Mouse (Mus musculus) T-helper 17 cell (primary cell): ENCODE measurements around the gene Knop1.

Experiments
- in situ Hi-C, 2 experiments: fragments of 300-600 bp; cut with MboI, MseI; formaldehyde crosslinking; loops; 1 replicate in 1 of 2; 2 replicates in 1 of 2; pipeline ENCODE4 v1.15.1; 2025; ENCODE audit warnings: high pct_unique_total_duplicates in 2 of 2

Knop1 gene

DNA sequence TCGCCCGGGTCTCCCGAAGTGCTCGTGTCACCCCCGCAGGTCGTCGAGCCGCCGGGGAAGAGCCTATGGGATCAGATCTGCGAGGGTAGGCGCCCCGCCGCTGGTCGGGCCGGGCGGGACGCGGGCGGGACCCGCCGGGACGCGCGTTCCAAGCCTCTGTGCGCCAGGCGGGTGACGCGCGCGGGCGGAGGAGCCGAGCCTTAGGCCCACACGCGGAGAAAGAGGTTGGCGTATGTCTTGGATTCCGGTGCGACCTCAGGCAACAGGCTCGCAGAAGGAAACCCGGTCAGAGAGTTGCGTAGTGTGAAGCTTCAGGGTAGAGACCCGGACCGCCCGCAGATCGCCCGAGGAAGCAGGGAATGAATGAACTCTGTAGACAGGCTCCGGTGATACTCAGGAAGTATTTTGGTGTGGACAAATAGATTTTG lies at the start of gene Knop1:
Knop1 (minus strand) TSS at position 378 of the 428 bp plus-strand sequence.
- in situ Hi-C loops: loop anchor here in 1 of 2 experiments (5.0 to 10.0 kb wide), 3 partner anchors 136 to 321 kb away; partner anchors contain the start of genes Ccp110 and Coq7

DNA sequence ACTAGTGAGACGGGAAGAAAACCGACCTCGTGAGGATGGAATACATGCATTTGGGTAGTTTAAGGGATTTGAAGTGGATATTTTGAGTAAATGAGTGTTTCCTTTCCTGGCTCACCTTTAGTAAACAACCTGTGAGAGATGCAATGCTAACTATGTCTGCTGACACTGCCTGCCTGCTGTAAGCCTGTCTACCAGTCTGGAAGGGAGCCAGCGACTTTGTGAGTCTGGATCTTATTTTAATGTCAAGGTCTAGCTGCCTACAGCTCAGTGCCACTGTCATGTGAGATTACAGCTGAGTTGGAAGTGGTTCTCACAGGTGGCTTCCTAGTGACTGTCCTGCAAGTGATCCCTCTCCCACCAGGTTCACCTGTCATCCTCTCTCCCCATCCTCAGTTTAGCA lies 48.5 kb upstream of the Knop1 start:
- in situ Hi-C loops: no loop called here

DNA sequence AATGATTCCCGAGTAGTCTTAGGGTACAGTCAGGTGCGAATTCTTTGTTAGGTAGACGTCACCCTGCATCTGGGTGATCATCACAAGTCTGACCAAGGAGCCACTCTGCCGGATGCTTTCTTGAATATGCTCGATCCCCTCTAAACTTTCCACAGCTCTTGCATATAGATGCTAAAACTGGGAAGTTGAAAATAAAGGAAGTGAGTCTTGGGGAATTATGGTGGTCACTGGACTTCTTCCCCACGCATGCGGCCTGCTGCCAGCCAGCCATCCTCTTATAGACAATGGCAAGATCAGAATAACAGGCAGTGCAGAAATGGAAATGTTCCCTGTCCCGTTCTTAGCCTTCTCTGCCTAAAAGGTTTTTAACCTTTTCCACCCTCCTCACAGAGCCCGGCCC lies 47.8 kb upstream of the Knop1 start:
- in situ Hi-C loops: no loop called here

DNA sequence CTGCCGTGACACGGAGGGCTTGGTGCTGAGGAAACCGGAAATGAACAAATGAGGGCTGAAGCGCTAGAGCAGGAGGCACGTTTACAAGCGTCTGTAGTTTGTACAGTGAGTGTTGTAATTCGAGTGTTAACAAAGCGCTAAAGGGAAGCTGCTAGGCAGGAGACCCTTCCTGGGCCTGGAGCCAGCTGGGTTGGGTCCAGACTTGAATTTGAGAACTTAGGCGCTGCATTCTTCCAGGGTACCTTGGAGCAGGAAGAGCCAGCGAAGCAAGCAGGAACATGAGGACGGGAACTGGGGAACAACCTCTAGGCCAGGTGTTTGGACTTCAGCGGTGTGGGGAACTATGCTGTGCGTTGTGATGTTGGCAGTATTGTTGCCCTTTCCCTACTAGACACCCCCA lies 46.9 kb upstream of the Knop1 start:
- in situ Hi-C loops: no loop called here

DNA sequence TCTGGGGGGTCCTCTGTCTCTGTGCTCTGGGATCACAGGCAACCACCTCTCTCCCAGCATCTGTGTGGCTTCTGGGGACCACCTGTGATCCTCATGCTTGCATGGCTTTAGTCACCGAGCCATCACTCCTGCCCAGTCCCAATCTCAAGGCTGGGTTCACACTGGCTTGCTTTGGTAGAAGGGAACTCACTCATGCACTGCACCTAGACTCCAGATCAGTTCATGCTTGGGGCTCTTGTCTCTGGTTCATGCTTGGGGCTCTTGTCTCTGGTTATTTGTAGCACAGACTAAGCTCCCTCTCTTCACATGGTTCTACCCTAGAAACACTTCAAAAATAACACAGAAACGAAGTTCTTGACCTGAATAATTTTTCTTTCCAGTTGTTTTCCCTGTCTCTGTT lies 44.0 kb upstream of the Knop1 start:
- in situ Hi-C loops: no loop called here

DNA sequence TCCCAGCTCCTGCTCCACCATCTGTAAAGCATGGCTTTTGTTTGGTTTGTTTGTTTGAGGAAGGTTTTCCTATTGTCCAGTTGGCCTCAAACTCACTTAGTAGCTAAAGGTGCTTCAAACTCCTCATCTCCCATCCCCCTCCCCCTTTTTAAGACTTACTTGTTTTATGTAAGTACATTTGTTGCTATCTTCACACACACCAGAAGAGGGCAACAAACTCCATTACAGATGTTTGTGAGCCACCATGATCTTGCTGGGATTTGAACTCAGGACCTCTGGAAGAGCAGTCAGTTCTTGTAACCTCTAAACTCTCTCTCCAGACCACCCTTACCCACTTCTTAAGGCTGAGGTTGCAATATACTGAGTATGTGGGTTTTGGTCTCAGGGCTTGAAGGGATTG lies 42.0 kb upstream of the Knop1 start:
- in situ Hi-C loops: no loop called here

DNA sequence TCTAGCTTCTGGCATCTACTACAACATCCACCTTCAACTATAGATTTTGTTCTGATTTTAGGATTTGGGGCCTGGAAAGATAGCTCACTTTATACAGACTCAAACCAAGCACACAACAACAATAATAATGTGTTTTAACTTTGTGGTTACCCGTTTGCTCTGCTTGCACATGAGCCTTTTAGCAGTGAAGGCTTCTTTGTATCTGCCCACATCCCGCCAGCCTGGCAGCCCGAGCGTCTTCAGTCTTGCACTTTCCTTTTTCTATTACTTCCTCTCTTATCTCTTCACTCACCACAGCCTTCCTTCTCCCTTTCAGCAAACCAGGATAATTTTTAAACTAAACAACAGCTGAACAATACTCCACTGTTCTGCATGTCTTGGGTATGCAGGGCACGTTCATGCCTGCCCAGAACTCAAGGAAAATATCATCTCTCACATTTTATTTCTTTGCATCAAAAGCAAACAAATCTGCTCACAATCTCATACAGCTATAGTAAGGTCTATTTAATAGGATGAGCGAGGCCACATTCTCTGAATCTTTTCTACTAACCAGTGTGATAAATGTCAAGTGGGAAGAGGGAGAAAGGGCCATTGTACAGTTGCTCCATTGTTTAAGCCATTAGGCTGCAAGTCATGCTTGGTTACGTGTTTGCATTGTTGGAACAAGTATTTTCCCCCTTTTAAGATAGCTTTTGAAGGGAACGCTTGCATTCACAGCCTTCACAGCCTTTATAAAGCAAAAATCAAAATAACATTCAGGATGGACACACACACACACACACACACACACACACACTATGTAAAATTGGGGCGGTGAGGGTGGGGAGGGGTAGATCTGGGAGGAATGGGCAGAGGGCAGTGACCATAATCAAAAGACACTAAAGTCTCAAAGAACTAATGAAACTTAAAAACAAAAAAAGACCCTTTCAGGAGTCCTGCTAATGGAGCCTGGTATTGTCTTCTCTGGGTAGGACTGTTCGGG lies 39.7 kb upstream of the Knop1 start:
- in situ Hi-C loops: no loop called here

DNA sequence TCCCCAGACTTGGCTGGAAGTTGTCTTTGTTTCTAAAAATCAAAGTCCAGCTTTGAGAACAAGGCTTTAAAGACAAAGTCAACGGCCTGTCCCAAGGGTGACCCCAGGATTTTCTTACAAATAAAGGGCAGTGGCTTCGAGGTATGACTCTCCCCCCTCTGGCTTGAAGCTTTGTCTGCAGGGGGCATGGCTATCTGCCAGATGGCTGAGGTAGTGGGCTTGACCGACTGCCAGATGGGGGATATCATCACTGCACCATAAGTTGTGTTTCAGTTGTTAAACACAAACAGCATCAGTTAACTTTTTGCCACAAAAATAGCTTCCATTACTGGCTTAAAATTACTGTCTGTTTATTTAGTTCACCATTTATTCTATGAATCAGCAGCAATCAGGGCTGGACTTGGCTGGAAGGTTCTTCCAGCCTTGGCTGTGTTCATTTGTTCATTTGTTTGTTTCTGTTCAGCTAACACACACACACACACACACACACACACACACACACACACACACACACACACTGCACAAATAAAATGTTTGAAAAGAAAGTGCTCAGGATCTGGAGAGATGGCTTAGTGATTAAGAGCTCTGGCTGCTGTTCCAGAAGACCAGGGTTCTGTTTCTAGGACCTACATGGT lies 33.1 kb upstream of the Knop1 start:
- in situ Hi-C loops: loop anchor here in 1 of 2 experiments (10.0 kb wide), 1 partner anchor 1426 kb away; no protein-coding TSS in a partner anchor

DNA sequence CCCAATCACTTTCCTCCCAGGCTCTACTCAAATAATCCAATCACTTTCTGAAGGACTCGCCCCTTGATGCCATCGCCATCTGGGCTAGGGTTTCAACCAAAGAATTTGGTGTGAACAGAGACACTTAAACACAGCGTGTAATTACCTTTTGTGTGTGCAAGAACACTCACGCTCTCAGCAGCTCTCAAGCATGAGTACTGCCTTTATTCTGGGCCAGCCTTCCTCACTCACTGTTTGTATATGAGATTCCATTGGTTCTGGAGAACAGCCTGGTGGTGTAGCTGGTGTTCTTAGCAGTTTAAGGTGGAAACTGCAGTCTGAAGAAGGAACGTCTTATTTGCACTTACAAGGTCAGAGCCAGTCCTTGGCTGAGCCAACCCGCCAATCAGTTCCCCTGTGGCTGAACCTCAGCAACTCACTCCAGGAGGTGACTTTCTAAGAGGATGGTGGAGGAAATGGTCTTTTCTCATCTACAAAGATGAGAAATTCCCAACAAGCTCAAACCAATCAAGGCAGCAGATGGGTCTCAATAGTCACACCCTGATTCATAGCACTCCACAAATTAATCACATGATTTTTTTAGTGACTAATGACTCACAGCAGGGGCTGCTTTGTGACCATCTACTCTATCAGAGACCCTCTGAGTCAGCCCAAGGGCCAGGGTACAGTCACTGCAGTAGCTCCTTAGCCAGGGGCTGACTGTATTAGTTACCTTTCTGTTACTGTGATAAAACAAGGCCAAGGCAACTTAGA lies 31.4 kb upstream of the Knop1 start:
- in situ Hi-C loops: loop anchor here in 1 of 2 experiments (10.0 kb wide), 1 partner anchor 1427 kb away; no protein-coding TSS in a partner anchor

DNA sequence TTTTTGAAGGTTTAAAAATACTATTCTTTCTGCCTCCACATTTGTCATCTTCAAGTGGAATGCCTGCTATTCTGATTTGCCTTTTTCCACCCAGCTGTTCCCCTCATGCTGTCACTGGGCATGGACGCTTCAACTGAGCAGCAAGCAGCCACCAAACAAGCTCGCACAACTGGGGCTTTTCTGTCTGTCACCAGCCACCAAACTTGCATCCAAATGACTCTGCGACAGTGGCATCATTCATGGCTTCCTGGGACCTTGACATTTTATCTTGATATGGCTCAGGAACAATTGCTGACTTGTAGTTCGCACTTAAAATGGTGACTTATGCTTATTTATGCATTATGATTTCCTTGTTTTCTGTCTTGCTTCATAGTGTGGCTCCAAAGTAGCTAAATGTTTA lies 28.9 kb upstream of the Knop1 start:
- in situ Hi-C loops: loop anchor here in 1 of 2 experiments (10.0 kb wide), 1 partner anchor 1430 kb away; no protein-coding TSS in a partner anchor

DNA sequence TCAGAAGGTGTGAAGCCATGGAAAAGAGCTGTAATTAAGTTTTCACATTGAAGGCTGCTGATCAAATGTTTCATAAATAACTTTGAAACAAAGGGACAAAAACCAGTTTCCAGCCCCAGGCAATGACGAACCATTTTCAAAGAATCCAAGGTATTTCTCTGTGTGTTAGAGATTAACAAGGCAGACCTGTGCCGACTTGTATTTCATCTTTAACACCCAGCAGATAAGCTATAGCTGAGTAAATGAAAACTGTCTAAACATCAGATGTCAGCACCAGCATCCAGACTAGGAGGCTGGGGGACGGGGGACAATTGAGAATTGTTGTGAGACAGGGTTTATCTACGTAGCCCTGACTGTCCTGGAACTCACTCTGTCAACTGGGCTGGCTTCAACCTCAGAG lies 27.9 kb upstream of the Knop1 start:
- in situ Hi-C loops: loop anchor here in 1 of 2 experiments (10.0 kb wide), 1 partner anchor 1431 kb away; no protein-coding TSS in a partner anchor

DNA sequence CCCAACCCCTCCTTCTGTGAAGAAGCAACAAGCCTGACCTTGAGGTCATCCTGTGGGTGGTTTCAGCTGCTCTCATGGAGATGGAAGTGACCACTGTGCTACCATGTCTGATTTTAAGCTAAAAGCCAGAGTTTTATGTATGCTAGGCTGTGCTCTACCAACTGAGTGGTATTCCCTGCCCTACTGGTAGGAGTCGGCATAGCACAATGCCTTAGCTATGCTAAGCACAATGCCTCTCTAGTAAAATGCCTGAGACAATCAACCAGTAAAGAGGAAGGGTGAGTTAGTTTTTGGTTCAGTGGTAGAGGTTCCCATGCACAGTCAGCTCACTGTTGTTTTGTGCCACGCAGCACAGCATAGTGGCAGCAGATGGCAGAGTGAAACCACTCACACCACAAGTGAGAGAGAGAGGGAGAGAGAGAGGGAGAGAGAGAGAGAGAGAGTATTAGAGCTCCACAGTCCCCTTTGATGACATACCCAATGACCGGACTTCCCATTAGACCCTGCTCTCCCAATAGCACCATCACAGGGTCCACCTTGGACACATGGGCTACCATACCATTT lies 23.5 kb upstream of the Knop1 start:
- in situ Hi-C loops: loop anchor here in 1 of 2 experiments (10.0 kb wide), 1 partner anchor 1435 kb away; no protein-coding TSS in a partner anchor

DNA sequence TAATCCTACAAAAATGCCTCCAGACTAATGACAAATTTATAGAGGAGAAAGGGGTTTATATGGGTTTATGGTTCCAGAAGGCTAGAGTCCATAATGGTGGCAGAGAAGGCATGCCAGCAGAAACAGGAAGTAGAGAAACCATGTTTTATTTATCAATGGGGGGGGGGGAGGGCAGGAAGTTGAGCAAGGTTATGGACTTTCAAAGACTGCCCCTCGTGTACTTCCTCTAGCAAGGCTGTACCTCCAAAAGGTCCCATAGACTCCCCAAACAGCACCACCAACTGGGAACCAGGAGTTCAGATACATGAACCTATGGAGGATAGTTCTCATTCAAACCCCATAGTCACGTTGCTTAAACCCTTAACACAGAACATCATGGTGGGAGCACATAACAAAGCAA lies 9.3 kb upstream of the Knop1 start:
- in situ Hi-C loops: no loop called here

DNA sequence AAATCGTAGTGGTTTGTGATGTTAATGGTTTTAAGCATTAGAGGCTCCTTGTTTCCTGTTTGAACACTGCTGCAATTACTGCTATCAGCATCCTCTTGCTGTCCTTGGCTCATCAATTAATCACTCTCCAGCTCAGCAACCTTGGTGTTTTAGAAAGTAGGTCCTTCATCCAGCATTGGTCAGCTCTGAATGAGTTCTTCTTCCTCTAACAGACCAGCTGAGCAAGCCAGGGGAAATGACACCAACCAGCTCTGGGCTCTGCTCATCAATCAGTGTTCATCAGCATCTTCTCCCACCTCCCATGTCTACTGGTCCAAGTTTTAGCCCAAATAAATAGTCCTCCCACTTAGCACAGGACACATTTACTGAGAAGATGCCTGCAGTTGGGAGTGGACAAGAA lies 2.6 kb upstream of the Knop1 start:
- in situ Hi-C loops: loop anchor here in 1 of 2 experiments (5.0 to 10.0 kb wide), 3 partner anchors 134 to 324 kb away; partner anchors contain the start of genes Ccp110 and Coq7

DNA sequence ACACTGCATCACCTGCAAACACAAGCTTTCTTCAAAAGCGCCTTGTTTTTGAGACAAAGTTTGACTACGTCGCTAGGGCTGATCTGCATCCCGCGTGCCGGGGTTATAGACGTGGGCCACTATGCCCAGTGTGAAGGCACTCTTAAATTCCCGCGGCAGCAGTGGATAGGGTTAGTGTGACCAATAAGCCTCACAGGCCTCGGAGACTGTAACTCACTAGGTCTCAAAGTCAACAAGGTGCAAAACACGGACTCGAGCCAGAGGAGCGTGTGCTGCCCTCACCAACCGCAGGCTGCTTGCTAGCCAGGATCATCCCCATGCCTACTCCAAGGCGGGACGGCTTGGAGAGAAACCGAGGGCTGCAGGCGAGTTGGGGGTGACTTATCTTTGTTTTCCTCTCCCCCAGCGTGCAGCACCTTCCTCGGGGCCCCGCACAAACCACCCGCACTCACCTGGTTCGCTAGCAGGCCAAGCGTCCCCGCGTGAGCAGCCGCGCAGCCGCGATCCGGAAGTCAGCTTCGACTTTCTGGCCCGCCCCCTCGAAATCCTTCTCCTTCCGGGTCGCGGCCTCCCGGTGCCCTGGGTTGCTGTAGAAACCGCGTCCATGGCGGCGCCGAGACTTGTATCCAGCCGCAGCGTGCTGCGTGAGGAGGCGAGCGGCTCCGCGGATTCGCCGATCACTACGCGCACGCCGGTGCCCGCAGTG lies 730 bp downstream of the Knop1 start, which contains the start of gene Iqck:
Iqck (plus strand) TSS at position 582 of the 706 bp plus-strand sequence.
- in situ Hi-C loops: loop anchor here in 1 of 2 experiments (5.0 to 10.0 kb wide), 3 partner anchors 137 to 321 kb away; partner anchors contain the start of genes Ccp110 and Coq7

DNA sequence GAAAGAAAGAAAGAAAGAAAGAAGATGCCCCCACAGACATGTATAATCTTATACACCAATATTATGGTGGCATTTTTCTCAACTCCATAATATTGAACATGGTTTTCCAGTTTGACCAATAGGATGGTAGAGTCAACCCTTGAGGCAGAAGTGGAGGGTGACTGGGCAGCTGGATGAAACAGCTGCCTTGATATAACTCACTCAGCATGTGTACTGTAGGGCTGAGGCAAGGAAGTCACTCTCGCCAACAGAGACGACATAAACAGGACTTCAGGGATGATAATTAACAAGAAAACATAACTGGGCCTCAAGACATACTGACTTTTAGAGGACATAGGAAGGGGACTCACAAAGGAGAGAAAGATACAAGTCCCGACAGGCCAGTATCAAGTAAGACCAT lies 1.4 kb downstream of the Knop1 start:
- in situ Hi-C loops: loop anchor here (5.0 to 10.0 kb wide), 3 partner anchors 138 to 320 kb away; partner anchors contain the start of genes Ccp110 (in 1 of the 2) and Coq7 (in 1 of the 2)

DNA sequence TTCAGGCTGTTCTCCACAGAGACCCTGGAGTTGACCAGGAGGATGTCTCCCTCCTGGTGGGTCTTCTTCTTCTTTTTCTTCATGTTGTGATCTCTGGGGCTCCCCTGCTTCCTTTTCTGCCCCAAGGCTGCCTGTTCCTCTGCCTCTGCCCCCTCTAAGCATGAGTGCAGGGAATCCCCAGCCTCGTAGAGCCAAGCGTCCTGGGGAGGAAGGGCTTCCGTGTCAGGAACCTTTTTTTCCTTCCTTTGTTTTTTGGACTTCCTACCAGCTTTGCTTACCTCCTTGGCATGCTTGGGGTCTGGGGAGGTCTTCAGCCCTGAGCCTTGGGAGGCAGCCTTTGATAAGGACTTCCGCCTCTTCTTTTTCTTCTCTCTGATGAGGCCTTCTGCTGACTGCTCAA lies 3.4 kb downstream of the Knop1 start:
- in situ Hi-C loops: loop anchor here (5.0 to 10.0 kb wide), 3 partner anchors 138 to 318 kb away; partner anchors contain the start of genes Ccp110 (in 1 of the 2) and Coq7 (in 1 of the 2)

DNA sequence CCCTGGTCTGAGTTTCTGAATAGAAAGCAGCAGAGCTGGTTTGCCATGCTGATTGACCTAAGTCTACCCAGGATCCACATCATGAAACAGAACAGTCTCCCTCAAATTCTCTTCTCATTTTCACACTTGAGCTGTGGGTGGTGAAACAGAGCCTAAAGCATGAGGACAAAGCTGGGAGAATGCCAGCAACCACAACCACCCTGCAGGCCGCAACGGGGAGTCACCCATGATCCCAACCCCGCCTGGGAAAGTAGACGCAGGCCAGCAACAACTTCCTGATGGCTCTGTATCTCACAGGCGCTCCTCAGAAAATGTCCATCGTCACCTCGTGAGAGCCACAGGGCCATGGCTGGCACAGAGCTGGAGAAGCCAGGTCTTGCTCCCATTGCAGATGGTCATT lies 4.5 kb downstream of the Knop1 start:
- in situ Hi-C loops: loop anchor here (5.0 to 10.0 kb wide), 3 partner anchors 137 to 317 kb away; partner anchors contain the start of genes Ccp110 (in 1 of the 2) and Coq7 (in 1 of the 2)

DNA sequence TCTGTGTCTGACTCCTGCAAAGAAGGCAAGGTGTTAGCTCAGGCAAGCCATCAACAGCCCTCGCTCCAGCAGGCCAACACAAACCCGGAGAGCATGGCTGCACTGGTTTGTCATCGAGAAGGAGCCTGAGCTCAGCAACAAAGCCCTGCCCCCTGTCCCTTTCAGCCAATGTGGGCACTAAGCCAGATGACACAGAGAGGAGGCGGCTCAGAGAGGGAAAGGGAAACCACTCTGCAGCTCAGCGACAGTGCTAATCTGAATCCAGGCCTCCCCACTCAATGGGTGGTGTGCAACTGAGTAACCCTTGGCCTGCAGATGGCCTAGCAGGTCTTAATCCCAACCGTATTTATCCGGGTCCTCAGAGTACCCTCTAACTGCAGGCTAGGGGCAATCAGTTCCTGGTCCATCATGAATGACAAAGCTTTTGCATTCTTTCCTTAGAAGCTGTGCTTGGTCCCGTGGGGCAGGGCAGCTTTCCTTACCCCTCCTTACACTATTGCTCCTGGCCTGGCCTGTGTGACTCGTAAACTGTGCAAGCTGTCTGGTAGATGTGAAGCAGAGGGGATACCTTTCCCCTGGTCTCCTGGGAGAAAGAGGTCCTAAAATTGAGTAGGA lies 5.3 kb downstream of the Knop1 start:
- in situ Hi-C loops: loop anchor here (5.0 to 10.0 kb wide), 3 partner anchors 136 to 316 kb away; partner anchors contain the start of genes Ccp110 (in 1 of the 2) and Coq7 (in 1 of the 2)
